Mouse (Mus musculus) liver, embryonic 11.5 days (tissue): ENCODE results near the gene Ppie. TPM values are rescaled to one million over a fixed set of nuclear protein-coding genes. Genes with fewer than 3 reads are reported as not detected.
"Not testable (repeated sequence)": the region's sequence is repeated elsewhere in the genome, so short reads cannot be mapped to it uniquely, and the experiment has no call there.

Experiments used
- ATAC-seq: fragments of 200-750 bp; cut with Nextera tagmentation; replicated peaks from 2 replicates; pipeline ENCODE4 v1.8.0; 2017; ENCODE audit warnings: moderate number of reproducible peaks, mild to moderate bottlenecking, moderate TSS enrichment, moderate library complexity; ENCODE audit not compliant: low FRiP score
- DNase-seq: peaks from one replicate; pipeline ENCODE4 v3.0.0-alpha.2; 2017; ENCODE audit warnings: low spot score
- H3K27ac ChIP-seq: fragments of 300-500 bp; sonication (generic); 2 replicates; pipeline ENCODE4 v1.5.1; 2014; ENCODE audit warnings: mild to moderate bottlenecking, low read depth, low read length, control low read depth
- H3K27me3 ChIP-seq: fragments of 300-500 bp; sonication (generic); replicated peaks from 2 replicates; pipeline ENCODE4 v1.6.1; 2014; ENCODE audit warnings: low read length, mixed read lengths; ENCODE audit not compliant: control insufficient read depth, insufficient read depth
- H3K36me3 ChIP-seq: fragments of 300-500 bp; sonication (generic); 2 replicates; pipeline ENCODE4 v1.6.1; 2014; ENCODE audit warnings: mild to moderate bottlenecking, low read length, moderate library complexity, mixed read lengths; ENCODE audit not compliant: control insufficient read depth, insufficient read depth
- H3K4me1 ChIP-seq: fragments of 300-500 bp; sonication (generic); replicated peaks from 2 replicates; pipeline ENCODE4 v1.6.1; 2014; ENCODE audit warnings: low read length, mixed read lengths; ENCODE audit not compliant: control insufficient read depth, insufficient read depth
- H3K4me2 ChIP-seq: fragments of 300-500 bp; sonication (generic); 2 replicates; pipeline ENCODE4 v1.6.1; 2014; ENCODE audit warnings: mild to moderate bottlenecking, control low read depth, moderate library complexity
- H3K4me3 ChIP-seq: fragments of 300-500 bp; sonication (generic); 2 replicates; pipeline ENCODE4 v1.5.1; 2014; ENCODE audit warnings: low read depth, low read length, control low read depth
- H3K9ac ChIP-seq: fragments of 300-500 bp; sonication (generic); 2 replicates; pipeline ENCODE4 v1.6.1; 2014; ENCODE audit warnings: low read depth, low read length, control low read depth
- H3K9me3 ChIP-seq: fragments of 300-500 bp; sonication (generic); 2 replicates; pipeline ENCODE4 v1.6.1; 2016; ENCODE audit warnings: low read length, inconsistent platforms, mixed read lengths; ENCODE audit not compliant: control insufficient read depth
- WGBS: fragments of 180-500 bp; shearing (Covaris S2); extraction: QIAGEN DNeasy Blood & Tissue Kit; methylation state at CpG from one replicate; pipeline ENCODE4 v1.1.7; 2014; 5-methylcytosine and 5-hydroxymethylcytosine counted together
- polyA plus RNA-seq: library from polyadenylated mRNA; unstranded; fragments of >200 nt; fragmentation: Nextera tagmentation; extraction: Ambion mirVana; gene quantifications from 2 replicates; pipeline ENCODE4 v1.2.1, GENCODE M21; 2014

Ppie gene
- polyA plus RNA-seq = 108 and 110 TPM in 2 replicates

DNA sequence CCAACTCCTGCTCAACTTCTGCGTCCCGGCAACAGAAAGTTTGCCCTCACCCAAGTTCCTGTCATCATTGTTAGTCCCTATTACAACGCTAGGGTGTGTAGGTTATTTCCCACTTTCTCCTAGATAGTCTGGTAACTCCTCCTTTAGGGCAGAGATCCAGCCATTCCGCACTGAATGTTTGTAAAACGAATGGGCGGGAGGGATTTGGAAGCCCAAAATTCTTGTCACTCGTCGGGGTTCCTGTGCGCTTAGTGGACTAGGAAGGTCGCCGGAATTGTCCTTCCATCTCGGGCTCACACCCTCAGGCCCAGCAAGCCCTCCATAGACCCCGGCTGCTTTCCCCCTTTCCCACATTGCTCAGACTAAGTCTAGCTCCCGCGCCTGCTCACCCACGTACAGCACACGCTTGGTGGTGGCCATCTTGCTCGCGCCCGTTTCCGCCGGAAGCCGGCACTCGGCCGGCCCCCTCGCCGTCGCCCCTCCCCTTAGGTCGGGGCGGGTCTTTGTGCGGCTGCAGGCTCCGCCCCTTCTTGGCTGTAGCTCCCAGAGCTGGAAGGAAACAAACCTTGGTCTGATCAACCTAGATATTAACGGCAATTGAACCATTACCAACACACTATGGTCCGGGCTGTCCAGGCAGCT lies at the start of gene Ppie:
TSS of gene Ppie (minus strand) at position 439 of the 642 bp plus-strand sequence.
- Histone ChIP-seq H3K9ac (peak within 1 kb of the TSS; percentile 66), H3K27ac (peak within 1 kb of the TSS; percentile 68; the same call in 1 of the 2 replicates), H3K4me2 (peak within 1 kb of the TSS; percentile 87), H3K4me1 (peaks cover 14% of the 10 kb centered on the region), H3K9me3 (no peaks in the 10 kb centered on the region), H3K27me3 (no peaks in the 10 kb centered on the region; the same call in 1 of the 2 replicates), H3K4me3 (peak within 1 kb of the TSS; percentile 65), H3K36me3 (peaks cover 11% of the 10 kb centered on the region)
- DNase-seq (peak; percentile 89), ATAC-seq (peak; percentile 98)
- under 1% methylated on average over 34 of the region's 34 CpGs for WGBS

DNA sequence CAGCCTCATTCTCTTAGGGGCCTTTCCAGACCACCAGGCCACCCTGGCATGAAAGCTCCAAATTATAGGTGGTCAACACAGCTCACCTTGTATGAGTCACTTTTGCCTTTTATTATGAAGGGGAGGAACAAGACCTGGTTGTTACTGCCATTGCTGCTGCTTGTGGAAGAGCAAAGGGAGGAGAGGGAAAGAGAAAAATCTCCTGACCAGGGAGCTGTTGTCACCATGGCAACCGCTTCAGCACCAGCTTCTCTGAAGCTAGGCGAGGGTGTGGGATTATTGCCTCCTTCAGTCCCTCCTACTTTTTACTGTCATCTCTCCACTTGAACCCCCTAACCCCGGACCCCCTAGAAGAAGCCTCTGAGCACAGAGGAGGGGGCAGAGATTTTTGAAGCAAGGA lies 45.1 kb upstream of the Ppie start:
- DNase-seq (no peak), ATAC-seq (no peak)
- H3K4me3 ChIP-seq = no peak overlapping the region
- no peaks in the 10 kb centered on the region for H3K9me3 ChIP-seq
- H3K9ac ChIP-seq = no peak overlapping the region
- H3K4me1 ChIP-seq = peaks cover 9% of the 10 kb centered on the region
- 55% methylated on average over 3 of the region's 3 CpGs for WGBS
- H3K4me2 ChIP-seq = no peak overlapping the region
- no peaks in the 10 kb centered on the region for H3K36me3 ChIP-seq
- H3K27me3 ChIP-seq = peaks cover 70% of the 10 kb centered on the region
- H3K27ac ChIP-seq = no peak overlapping the region

DNA sequence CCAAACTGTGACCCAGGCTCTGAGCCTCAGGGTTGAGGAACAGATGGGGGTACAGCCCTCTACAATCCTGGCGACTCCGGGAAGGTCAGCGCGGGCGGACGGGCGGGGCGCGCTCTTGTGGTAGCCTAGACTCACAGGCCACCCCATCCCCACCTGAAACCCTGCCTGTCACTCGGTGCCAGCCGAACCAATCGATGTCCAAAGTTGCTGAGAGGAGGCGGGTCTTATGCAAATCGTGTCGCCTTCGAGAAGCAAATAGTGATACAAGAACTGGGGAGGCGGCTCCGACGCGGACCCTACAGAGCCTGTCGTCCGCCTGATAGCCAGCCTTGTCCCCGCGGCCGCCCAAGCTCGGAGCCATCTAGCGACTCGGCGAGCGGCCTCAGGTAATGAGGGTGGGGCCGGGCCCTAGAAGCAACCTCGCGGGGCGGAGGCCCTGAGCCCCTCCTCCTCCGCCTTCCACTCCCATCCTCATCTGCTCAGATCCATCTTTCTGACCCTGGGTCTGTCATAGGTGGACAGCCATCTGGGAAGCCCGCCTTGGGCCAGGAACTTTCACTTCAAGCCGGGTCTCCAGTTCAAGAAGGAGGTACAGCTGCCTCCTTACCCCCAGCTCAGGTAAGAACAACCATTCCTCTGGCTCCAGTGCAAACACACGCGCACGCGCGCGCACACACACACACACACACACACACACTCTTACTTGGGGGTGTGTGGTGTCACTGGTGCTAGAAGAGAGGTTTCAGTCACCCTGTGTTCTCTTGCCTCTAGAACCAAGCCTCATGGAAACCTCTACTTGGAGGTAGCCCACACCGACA lies 43.7 kb upstream of the Ppie start:
- Histone ChIP-seq H3K36me3 (no peaks in the 10 kb centered on the region), H3K4me3 (peak overlapping the region; percentile 43), H3K4me2 (peak overlapping the region; percentile 66), H3K9me3 (no peaks in the 10 kb centered on the region), H3K27me3 (peaks cover 82% of the 10 kb centered on the region), H3K9ac (no peak overlapping the region), H3K27ac (no peak overlapping the region), H3K4me1 (peaks cover 9% of the 10 kb centered on the region)
- peak; percentile 81 for ATAC-seq
- WGBS = 10% methylated on average over 44 of the region's 44 CpGs
- DNase-seq = peak; percentile 79

DNA sequence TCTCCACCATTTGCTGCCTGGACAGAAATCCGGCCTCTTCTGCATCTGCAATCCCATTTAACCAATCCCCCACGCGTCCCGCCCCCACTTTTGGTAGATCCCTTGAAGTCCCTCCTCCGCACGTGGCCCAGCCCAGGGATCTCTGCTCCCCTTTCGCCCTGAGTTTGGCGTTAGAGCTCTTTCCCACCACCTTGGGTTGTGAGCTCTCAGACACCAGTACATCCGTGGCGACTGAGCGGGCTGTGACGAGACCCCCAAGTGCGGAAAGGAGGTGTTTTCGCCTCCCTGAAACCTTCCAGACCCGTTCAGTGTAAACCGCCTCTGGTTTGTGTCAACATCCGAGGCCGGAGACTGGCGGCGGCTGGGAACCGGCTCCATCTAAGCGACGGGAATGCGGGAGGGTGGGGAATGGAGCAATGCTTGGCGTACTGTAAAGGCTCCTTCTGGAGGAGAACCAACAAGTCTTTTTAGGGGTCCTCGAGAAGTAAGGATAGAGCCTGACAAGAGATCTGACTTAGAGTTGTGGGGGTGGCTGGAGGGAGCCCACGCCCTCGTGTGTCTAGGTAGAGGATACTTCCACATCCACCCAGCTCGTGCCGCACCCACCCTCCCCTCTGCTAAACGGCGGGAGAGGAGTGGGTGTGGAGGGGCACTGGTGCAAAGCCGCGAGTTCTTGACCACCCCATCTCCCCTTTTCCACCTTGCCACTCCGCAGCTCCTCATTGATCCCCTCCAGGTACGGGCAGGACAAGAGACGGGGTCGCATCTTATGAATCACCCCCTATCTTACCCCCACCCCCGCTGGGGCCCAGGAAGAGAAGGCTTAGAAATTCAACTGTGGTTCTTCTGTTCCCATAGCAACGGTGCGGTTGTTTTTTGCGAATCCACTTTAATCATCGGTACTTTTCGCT lies 42.8 kb upstream of the Ppie start, which contains the start of gene Hpcal4:
TSS of gene Hpcal4 (plus strand) at position 900 of the 911 bp plus-strand sequence.
- WGBS = 1% methylated on average over 44 of the region's 44 CpGs
- peak; percentile 12; the same call in 1 of the 2 replicates for ATAC-seq

DNA sequence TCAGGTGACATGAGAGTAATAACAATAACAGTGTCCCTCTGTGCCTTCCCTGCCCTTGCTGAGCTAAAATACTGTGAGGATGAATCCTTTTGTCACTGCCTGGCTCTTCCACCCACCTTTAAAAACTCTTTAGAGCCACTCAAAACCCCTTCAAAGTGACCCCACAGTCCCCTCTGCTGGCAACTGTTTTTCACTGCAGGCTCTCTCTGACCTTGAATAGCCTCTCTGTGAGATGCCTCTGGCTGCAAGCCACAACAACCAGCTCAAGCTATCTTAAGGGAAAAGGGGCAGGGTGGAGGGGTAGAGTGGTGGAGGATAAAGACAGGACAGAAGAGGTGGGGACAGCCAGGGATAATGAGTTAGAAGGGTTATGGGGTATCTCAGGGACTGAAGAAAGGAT lies 32.1 kb upstream of the Ppie start:
- Histone ChIP-seq H3K4me1 (no peaks in the 10 kb centered on the region), H3K9me3 (no peaks in the 10 kb centered on the region), H3K4me3 (no peak overlapping the region), H3K4me2 (no peak overlapping the region), H3K27me3 (peaks cover 37% of the 10 kb centered on the region), H3K27ac (no peak overlapping the region), H3K36me3 (no peaks in the 10 kb centered on the region), H3K9ac (no peak overlapping the region)
- ATAC-seq (no peak), DNase-seq (no peak)

More for the DNA sequence above, 42.8 kb upstream of the Ppie start, which contains the start of gene Hpcal4:
- Histone ChIP-seq H3K4me3 (peak within 1 kb of the TSS; percentile 43), H3K9ac (no peak within 1 kb of the TSS), H3K4me1 (peaks cover 9% of the 10 kb centered on the region), H3K4me2 (peak within 1 kb of the TSS; percentile 66), H3K27me3 (peaks cover 79% of the 10 kb centered on the region), H3K9me3 (no peaks in the 10 kb centered on the region), H3K27ac (no peak within 1 kb of the TSS), H3K36me3 (no peaks in the 10 kb centered on the region)
- peak; percentile 52 for DNase-seq

DNA sequence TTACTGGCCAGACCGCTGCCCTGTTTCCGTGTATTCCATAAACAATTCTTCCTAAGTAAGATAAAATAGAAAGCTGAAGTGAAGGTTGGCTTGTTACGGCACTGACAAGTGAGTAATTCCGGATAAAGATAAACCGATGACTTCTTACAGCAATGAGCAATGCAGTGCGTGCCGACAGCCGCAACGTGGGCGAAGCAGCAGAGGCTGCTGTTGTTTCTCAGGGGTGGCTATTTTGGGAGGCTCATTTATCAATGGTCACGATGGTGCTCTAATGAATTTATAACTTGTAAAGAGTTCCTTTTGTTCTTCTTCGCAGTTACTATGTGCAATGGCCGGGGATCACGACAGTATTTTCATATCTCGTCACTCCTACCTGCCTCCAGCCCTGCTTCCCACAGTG lies 24.4 kb upstream of the Ppie start:
- no peak overlapping the region for H3K4me2 ChIP-seq
- no peak for DNase-seq
- H3K4me3 ChIP-seq = no peak overlapping the region
- H3K27ac ChIP-seq = no peak overlapping the region
- no peak overlapping the region for H3K9ac ChIP-seq
- peaks cover 4% of the 10 kb centered on the region; the same call in 1 of the 2 replicates for H3K4me1 ChIP-seq
- H3K36me3 ChIP-seq = no peaks in the 10 kb centered on the region
- no peak for ATAC-seq
- peaks cover 9% of the 10 kb centered on the region for H3K27me3 ChIP-seq
- WGBS = 72% methylated on average over 15 of the region's 15 CpGs
- H3K9me3 ChIP-seq = no peaks in the 10 kb centered on the region

DNA sequence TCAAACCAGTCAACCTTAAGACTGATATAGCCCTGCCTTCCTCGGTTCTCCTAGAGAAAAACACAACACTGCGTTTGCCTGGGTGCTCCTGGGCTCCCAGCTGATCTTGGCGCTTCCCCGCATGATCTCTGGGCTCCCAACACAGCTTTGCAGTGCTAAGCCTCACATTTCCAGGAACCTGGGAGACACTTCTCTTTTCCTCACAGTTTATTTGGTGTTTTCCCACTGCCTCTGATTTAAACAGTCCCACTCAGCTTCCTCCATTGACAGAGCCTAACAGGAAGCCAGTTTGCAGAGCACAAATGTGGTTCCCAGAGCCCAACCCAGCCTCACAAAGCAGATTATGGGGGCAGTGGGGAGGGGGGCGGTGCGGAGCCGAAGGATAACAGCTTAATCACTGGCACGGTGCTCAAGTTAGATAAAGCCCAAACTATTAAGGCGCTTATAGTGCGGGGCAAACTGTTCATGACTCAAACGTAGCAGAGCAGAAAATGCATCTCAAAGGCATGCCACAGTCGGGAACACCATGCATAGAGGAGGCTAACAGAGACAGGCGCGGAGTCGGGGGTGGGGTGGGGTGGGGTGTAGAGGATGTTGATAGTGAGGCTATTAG lies 22.7 kb upstream of the Ppie start:
- no peaks in the 10 kb centered on the region for H3K9me3 ChIP-seq
- WGBS = 12% methylated on average over 15 of the region's 15 CpGs
- H3K27ac ChIP-seq = no peak overlapping the region
- peaks cover 9% of the 10 kb centered on the region for H3K27me3 ChIP-seq
- H3K4me2 ChIP-seq = peak overlapping the region; percentile 41
- peaks cover 4% of the 10 kb centered on the region; the same call in 1 of the 2 replicates for H3K4me1 ChIP-seq
- H3K4me3 ChIP-seq = no peak overlapping the region
- DNase-seq (peak; percentile 38), ATAC-seq (peak; percentile 45; the same call in 1 of the 2 replicates)
- no peaks in the 10 kb centered on the region for H3K36me3 ChIP-seq
- H3K9ac ChIP-seq = no peak overlapping the region

DNA sequence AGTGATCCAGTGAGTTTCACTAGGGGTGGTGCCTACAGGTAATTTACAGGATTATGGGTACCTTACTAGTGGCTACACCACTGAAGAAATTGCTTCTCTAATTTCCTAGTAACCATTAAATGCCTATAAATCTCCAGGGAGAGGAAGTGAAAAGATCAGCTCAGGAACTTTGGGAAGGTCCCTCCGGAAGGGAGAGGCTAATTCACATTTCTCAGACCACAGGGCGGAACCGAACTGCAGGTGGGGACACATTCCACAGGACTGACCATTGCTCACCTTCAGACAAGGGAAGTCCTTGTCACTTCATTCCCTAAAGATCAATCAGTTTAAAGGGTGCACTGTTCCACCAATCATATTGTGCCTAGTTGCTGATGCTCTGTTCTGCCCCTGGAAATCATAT lies 21.5 kb upstream of the Ppie start:
- H3K9ac ChIP-seq, ATAC-seq, H3K36me3 ChIP-seq, H3K4me1 ChIP-seq, H3K4me3 ChIP-seq, H3K9me3 ChIP-seq, DNase-seq, H3K27ac ChIP-seq, H3K4me2 ChIP-seq, H3K27me3 ChIP-seq: not testable (repeated sequence)
- 81% methylated on average over 3 of the region's 3 CpGs for WGBS
